Mouse (Mus musculus): ENCODE data around the gene Sox10. TPM values are rescaled to one million over a fixed set of nuclear protein-coding genes. Genes with fewer than 3 reads are reported as not detected.

Gene Sox10
- polyA plus RNA-seq, 1 experiment from 2014 or later: 0.84 TPM

GRCm38 (mm10) chr15:79110031-79110430 is 55.0 kb downstream of the Sox10 start:
- WGBS: 15% methylated on average over 9 of the region's 9 CpGs
- no peak for ATAC-seq (replicated peaks; ENCODE audit: low FRiP score)
- Histone ChIP-seq H3K4me3 (ENCODE audit: low read depth, low read length) (peak overlapping the region; percentile 84), H3K27ac (ENCODE audit: low read depth, low read length) (no peak overlapping the region), H3K4me1 (replicated peaks; ENCODE audit: control insufficient read depth, insufficient read depth, low read length) (peaks cover 27% of the 10 kb centered on the region), H3K9ac (ENCODE audit: low read depth, low read length) (peak overlapping the region; percentile 93; the same call in 1 of the 2 replicates), H3K9me3 (ENCODE audit: control insufficient read depth, low read length) (no peaks in the 10 kb centered on the region), H3K4me2 (peak overlapping the region; percentile 99), H3K27me3 (replicated peaks; ENCODE audit: control insufficient read depth, insufficient read depth, low read length) (no peaks in the 10 kb centered on the region), H3K36me3 (ENCODE audit: control insufficient read depth, insufficient read depth, low read length) (peaks cover 4% of the 10 kb centered on the region; the same call in 1 of the 2 replicates)
- no peak for DNase-seq (ENCODE audit: low spot score)

DNA sequence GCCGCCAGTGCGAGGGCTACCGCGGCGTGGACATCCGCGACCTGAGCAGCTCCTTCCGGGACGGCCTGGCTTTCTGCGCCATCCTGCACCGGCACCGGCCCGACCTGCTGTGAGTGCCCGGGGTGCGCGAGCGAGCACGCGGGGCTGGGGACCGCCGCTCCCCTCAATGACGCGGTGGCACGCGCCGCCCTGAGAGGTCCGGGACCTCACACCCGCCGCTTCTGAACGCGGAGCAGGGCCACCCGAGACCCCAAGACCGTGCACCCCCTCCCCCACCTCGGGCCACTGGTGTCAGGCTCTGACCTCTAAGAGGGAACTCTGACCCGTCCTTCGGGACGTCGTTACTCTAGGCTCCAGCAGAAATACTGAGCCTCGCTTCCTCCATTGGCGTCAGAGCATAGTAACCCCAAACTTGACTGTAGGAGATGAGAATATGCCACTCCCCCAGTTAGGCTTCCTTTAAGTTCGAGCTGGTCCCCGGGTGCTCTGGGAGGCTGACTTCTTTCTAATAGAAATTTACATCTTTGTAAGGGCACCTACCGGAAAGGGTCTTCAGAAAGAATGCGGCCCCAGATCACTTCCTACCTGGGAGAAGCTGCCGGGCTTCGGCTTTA is 55.6 kb downstream of the Sox10 start:
- peak overlapping the region; percentile 99 for H3K4me2 ChIP-seq
- H3K9ac ChIP-seq (ENCODE audit: low read depth, low read length): peak overlapping the region; percentile 93
- H3K27me3 ChIP-seq (replicated peaks; ENCODE audit: control insufficient read depth, insufficient read depth, low read length): no peaks in the 10 kb centered on the region
- peaks cover 3% of the 10 kb centered on the region; the same call in 1 of the 2 replicates for H3K36me3 ChIP-seq (ENCODE audit: control insufficient read depth, insufficient read depth, low read length)
- H3K27ac ChIP-seq (ENCODE audit: low read depth, low read length): peak overlapping the region; percentile 40
- peaks cover 27% of the 10 kb centered on the region for H3K4me1 ChIP-seq (replicated peaks; ENCODE audit: control insufficient read depth, insufficient read depth, low read length)
- ATAC-seq (replicated peaks; ENCODE audit: low FRiP score) (peak; percentile 64), DNase-seq (ENCODE audit: low spot score) (peak; percentile 70)
- WGBS: under 1% methylated on average over 46 of the region's 46 CpGs
- H3K9me3 ChIP-seq (ENCODE audit: control insufficient read depth, low read length): no peaks in the 10 kb centered on the region
- peak overlapping the region; percentile 84 for H3K4me3 ChIP-seq (ENCODE audit: low read depth, low read length)

GRCm38 (mm10) chr15:79108421-79109320 is 56.4 kb downstream of the Sox10 start, which contains the start of gene Micall1:
Gene Micall1, plus strand, starts transcription at chr15:79108898.
- Histone ChIP-seq H3K4me1 (replicated peaks; ENCODE audit: control insufficient read depth, insufficient read depth, low read length) (peaks cover 27% of the 10 kb centered on the region), H3K27me3 (replicated peaks; ENCODE audit: control insufficient read depth, insufficient read depth, low read length) (no peaks in the 10 kb centered on the region), H3K27ac (ENCODE audit: low read depth, low read length) (peak within 1 kb of the TSS; percentile 40), H3K9me3 (ENCODE audit: control insufficient read depth, low read length) (no peaks in the 10 kb centered on the region), H3K36me3 (ENCODE audit: control insufficient read depth, insufficient read depth, low read length) (no peaks in the 10 kb centered on the region; the same call in 1 of the 2 replicates), H3K4me2 (peak within 1 kb of the TSS; percentile 99), H3K9ac (ENCODE audit: low read depth, low read length) (peak within 1 kb of the TSS; percentile 93), H3K4me3 (ENCODE audit: low read depth, low read length) (peak within 1 kb of the TSS; percentile 84)
- under 1% methylated on average over 82 of the region's 85 CpGs for WGBS
- DNase-seq (ENCODE audit: low spot score) (peak; percentile 74), ATAC-seq (replicated peaks; ENCODE audit: low FRiP score) (peak; percentile 78)

- no peaks in the 10 kb centered on the region for H3K27me3 ChIP-seq (replicated peaks; ENCODE audit: control insufficient read depth, insufficient read depth, low read length)
- DNase-seq (ENCODE audit: low spot score) (no peak), ATAC-seq (replicated peaks; ENCODE audit: low FRiP score) (no peak)
- H3K4me2 ChIP-seq: peak overlapping the region; percentile 99
- 28% methylated on average over 7 of the region's 7 CpGs for WGBS
- H3K36me3 ChIP-seq (ENCODE audit: control insufficient read depth, insufficient read depth, low read length): no peaks in the 10 kb centered on the region
- peak overlapping the region; percentile 40; the same call in 1 of the 2 replicates for H3K27ac ChIP-seq (ENCODE audit: low read depth, low read length)
- H3K9me3 ChIP-seq (ENCODE audit: control insufficient read depth, low read length): no peaks in the 10 kb centered on the region
- peaks cover 27% of the 10 kb centered on the region for H3K4me1 ChIP-seq (replicated peaks; ENCODE audit: control insufficient read depth, insufficient read depth, low read length)
- H3K4me3 ChIP-seq (ENCODE audit: low read depth, low read length): peak overlapping the region; percentile 84
- H3K9ac ChIP-seq (ENCODE audit: low read depth, low read length): no peak overlapping the region
Measured at GRCm38 (mm10) chr15:79107966-79108365, 57.1 kb downstream of the Sox10 start.

GRCm38 (mm10) chr15:79105804-79106203 is 59.2 kb downstream of the Sox10 start:
- H3K4me3 ChIP-seq (ENCODE audit: low read depth, low read length): no peak overlapping the region
- H3K9ac ChIP-seq (ENCODE audit: low read depth, low read length): 0 out of 2 replicates have a peak overlapping the region, but pooled peaks have one; percentile 12
- no peaks in the 10 kb centered on the region for H3K27me3 ChIP-seq (replicated peaks; ENCODE audit: control insufficient read depth, insufficient read depth, low read length)
- peaks cover 25% of the 10 kb centered on the region for H3K4me1 ChIP-seq (replicated peaks; ENCODE audit: control insufficient read depth, insufficient read depth, low read length)
- no peak overlapping the region for H3K27ac ChIP-seq (ENCODE audit: low read depth, low read length)
- H3K4me2 ChIP-seq: no peak overlapping the region
- WGBS: 37% methylated on average over 2 of the region's 2 CpGs
- no peaks in the 10 kb centered on the region for H3K9me3 ChIP-seq (ENCODE audit: control insufficient read depth, low read length)
- ATAC-seq (replicated peaks; ENCODE audit: low FRiP score) (peak; percentile 48), DNase-seq (ENCODE audit: low spot score) (no peak)
- no peaks in the 10 kb centered on the region for H3K36me3 ChIP-seq (ENCODE audit: control insufficient read depth, insufficient read depth, low read length)

Other genes starting within 250 kb of the Sox10 start
- gene Lgals1, start 238.5 kb downstream of the Sox10 start, polyA plus RNA-seq (2014; fragmentation: Nextera tagmentation; extraction: Ambion mirVana): 761 and 837 TPM in 2 replicates
- 69.6 and 75.3 TPM in 2 replicates for gene Nol12, start 230.3 kb downstream of the Sox10 start, polyA plus RNA-seq (2014; fragmentation: Nextera tagmentation; extraction: Ambion mirVana)
- 46.7 and 50.7 TPM in 2 replicates for gene Triobp, start 217.5 kb downstream of the Sox10 start, polyA plus RNA-seq (2014; fragmentation: Nextera tagmentation; extraction: Ambion mirVana)
- gene H1f0, start 136.8 kb downstream of the Sox10 start, polyA plus RNA-seq (2014; fragmentation: Nextera tagmentation; extraction: Ambion mirVana): 124 and 138 TPM in 2 replicates
- gene Galr3, start 123.4 kb downstream of the Sox10 start, polyA plus RNA-seq (2014; fragmentation: Nextera tagmentation; extraction: Ambion mirVana): 0.22 and 0.34 TPM in 2 replicates
- gene Ankrd54, start 102.3 kb downstream of the Sox10 start, polyA plus RNA-seq (2014; fragmentation: Nextera tagmentation; extraction: Ambion mirVana): 57.2 and 61.5 TPM in 2 replicates
- gene Eif3l, start 90.1 kb downstream of the Sox10 start, polyA plus RNA-seq (2014; fragmentation: Nextera tagmentation; extraction: Ambion mirVana): 257 and 291 TPM in 2 replicates
- 4.1 and 5.7 TPM in 2 replicates for gene Micall1, start 56.3 kb downstream of the Sox10 start, polyA plus RNA-seq (2014; fragmentation: Nextera tagmentation; extraction: Ambion mirVana)
- 432 and 463 TPM in 2 replicates for gene Polr2f, start 24.2 kb downstream of the Sox10 start, polyA plus RNA-seq (2014; fragmentation: Nextera tagmentation; extraction: Ambion mirVana)
- 1.8 and 2.2 TPM in 2 replicates for gene 1700088E04Rik, start 24.0 kb downstream of the Sox10 start, polyA plus RNA-seq (2014; fragmentation: Nextera tagmentation; extraction: Ambion mirVana)
- 13.5 and 18.0 TPM in 2 replicates for gene Pick1, start 63.9 kb upstream of the Sox10 start, polyA plus RNA-seq (2014; fragmentation: Nextera tagmentation; extraction: Ambion mirVana)
- gene Gm49486, start 64.2 kb upstream of the Sox10 start, polyA plus RNA-seq (2014; fragmentation: Nextera tagmentation; extraction: Ambion mirVana): 0.10 TPM in 1 of 2 replicates, not detected in the other
- gene Slc16a8, start 89.5 kb upstream of the Sox10 start, polyA plus RNA-seq (2014; fragmentation: Nextera tagmentation; extraction: Ambion mirVana): 0.12 TPM in 1 of 2 replicates, not detected in the other
- 2.9 and 4.6 TPM in 2 replicates for gene Baiap2l2, start 120.3 kb upstream of the Sox10 start, polyA plus RNA-seq (2014; fragmentation: Nextera tagmentation; extraction: Ambion mirVana)
- gene Pla2g6, start 163.2 kb upstream of the Sox10 start, polyA plus RNA-seq (2014; fragmentation: Nextera tagmentation; extraction: Ambion mirVana): 27.7 and 28.1 TPM in 2 replicates
- 3.1 and 3.5 TPM in 2 replicates for gene Maff, start 181.4 kb upstream of the Sox10 start, polyA plus RNA-seq (2014; fragmentation: Nextera tagmentation; extraction: Ambion mirVana)
- gene Tmem184b, start 238.3 kb upstream of the Sox10 start, polyA plus RNA-seq (2014; fragmentation: Nextera tagmentation; extraction: Ambion mirVana): 36.4 and 38.8 TPM in 2 replicates